Mouse (Mus musculus): ENCODE data around the gene Mymk.
A peak's percentile ranks its signal among the peaks of the same experiment; 100 is the strongest.

The Mymk gene

DNA sequence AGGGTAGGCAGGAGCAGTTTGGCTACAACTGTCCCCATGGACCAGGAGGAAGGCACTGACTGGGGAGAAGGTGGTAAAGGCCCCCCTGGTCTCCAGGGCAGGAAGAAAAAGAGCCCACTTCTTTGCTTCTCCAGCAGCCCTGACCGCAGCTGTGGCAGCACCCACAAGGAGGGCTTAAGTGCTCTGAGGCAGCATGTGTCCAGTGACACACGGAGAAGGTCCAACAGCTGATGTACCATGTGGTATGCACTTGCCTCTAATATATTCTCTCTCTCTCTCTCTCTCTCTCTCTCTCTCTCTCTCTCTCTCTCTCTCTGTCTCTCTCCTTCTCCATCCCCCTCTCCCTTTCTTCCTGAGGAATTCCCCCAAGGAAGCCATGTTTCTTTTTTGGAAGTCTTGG, at the start of gene Mymk:
Gene Mymk, minus strand, starts transcription at position 202 of the 400 bp plus-strand sequence.
- DNase-seq = no peak

DNA sequence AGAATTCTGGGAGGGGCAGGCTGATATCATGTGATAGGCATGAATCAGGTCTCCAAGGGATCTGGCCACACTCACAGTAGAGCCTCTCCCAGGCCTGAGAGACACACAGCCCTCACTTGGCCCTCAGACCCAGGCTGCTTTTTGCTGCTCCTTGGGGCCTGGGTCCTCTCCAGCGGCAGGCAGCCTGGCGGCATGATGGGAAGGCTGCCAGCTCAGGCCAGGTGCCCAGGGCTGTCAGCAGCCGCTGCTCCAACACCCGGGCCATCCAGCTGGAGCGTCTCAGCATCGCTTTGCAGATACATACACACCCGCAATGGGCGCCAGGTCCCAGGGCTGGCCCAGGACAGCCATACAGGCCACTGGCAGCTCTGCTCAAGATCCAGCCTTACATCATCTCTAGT, 48.3 kb upstream of the Mymk start:
- peak; percentile 56 for DNase-seq

DNA sequence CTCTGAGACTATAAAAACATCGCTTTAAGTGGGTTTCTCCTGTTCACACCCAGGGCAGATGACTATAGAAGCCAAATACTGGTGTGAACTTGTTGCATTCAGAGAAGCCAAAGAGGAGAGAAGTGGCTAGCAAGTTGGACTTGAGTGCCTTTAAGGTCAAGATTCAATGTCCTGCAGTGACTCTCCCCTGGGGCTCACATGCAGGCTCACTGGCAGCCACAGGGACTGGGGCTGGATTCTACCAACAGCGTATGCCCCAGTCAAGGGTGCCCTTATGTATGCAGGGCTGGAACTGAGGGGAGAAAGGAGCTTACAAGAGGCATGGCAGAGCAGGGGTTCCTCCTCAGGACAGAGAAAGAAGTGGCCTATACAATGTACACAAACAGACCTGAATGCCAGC, 47.8 kb upstream of the Mymk start:
- no peak for DNase-seq

DNA sequence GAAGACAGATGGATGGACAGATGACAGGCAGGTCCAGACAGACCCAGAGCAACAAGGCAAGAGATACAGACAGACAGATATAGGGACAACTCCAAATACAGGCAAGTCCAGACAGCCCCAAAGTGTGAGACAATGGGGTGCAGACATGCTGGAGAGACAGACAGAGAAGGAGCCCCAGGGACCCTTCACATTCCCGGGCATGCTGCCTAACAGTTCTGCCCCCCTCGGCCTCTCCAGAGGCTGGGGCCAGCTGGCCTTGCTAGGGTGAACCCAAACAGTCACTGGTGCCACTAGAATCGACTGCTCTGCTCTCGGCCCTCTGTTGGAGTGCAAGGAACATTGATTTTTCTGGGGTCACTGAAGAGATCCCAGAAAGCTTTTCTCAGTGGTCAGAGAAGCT, 46.5 kb upstream of the Mymk start:
- no peak for DNase-seq

DNA sequence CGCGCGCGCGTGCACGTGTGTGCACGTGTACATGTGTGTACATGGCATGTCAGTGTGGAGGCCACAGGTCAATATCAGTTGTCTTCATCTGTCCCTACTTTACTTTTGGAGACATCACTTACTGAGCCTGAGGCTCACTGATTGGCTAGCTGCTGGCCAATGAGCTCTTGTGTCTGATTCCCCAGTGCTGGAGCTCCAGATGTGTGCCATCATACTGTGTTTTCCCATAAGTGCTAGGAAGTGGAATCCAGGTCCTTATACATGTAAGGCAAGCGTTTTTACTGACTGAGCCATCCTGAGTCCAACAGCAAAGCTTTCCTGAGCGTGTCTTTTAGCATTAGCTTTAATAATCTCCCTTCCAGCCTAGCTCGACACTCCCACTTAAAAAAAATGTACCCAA, 42.2 kb upstream of the Mymk start:
- DNase-seq = no peak

DNA sequence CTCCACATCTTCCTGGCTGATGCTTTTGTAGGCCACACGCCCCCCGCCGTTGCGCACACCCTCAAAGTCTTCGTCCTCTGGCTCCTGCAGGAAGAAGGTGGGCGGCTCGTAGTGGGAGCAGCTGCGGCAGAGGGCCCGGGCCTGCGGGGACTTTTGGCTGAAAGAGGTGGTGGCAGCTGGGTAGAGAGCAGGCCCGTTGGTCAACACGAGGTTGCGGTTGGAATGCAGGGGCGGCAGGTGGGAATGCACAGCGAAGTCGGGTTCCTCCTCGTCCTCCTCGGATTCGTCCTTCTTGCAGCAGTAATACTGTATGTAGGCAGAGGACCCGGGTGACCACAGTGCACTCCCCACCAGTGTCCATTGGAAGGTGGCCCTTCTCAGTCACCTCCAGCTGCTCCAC, 40.6 kb upstream of the Mymk start:
- no peak for DNase-seq

DNA sequence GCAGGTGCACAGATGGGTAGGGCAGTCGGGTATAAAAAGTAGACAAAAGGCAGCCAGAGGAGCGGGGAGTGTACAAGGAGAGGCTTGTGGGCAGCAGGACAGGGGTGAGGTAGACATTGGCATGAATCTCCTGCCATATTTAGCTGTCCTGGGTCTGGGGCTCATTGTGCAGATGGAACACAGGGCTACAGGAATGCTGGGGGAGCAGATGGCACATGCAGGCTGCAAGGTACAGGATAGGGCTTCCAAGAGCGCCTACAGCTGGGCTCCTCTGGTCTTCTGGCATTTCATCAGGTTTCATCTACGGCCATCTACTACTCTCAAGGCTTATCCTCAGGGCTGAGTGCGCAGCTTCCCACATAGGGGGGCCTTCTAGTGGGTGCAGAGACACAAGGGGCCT, 37.1 kb upstream of the Mymk start:
- no peak for DNase-seq

DNA sequence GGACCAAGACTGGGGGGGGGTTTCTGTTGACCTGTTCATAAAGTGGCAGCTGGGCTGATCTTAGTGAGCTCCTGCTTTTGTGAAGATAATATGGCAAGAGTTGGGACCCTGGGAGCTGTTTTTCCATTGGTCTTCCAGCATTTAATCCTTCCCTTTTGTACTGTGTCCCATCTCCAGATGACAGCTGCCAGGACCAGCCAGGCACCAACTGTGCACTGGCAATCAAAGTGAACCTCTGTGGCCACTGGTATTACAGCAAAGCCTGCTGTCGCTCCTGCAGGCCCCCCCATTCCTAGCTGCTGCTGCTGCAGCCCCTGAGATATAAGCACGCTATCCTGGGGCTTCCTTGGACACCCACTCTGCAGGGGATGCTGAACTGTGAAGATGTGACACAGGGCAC, 36.2 kb upstream of the Mymk start:
- DNase-seq = no peak

DNA sequence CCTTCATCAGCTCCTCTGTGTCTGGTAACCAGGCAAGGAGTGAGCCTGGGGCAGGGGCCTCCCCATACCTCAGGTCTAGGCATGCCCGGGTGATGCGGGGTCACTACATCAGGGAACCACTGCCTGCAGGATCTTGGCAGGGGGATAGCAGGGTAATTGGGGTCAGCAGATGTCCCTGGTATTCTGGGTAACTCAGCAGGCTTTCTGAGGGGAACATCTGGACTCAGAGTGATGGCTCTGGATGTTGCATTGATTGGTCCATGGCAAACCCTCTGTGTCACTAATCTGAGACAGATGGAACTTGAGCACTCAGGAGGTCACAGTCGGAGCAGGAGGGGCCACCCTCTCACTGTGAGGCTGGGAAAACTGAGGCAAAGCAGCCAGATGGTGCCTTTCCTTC, 34.8 kb upstream of the Mymk start:
- no peak for DNase-seq

DNA sequence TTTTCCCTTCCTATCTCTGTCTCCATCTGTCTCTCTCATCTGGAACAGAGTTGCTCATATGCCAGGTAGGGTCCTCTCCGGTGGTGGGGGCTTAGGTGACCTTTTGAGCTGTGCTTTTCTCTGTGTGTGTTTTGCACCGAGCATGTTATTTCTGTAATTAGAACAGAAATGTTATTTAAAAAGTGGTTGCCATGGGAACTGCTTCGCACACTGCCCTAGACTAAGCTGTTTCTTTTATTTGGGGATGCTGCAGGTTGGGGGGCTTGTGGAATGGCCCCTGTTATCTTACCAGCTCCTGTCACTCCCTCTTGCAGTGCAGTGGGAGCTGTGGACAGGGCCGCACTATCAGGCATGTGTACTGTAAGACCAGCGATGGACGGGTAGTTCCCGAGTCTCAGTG, 31.6 kb upstream of the Mymk start:
- DNase-seq = peak; percentile 42

DNA sequence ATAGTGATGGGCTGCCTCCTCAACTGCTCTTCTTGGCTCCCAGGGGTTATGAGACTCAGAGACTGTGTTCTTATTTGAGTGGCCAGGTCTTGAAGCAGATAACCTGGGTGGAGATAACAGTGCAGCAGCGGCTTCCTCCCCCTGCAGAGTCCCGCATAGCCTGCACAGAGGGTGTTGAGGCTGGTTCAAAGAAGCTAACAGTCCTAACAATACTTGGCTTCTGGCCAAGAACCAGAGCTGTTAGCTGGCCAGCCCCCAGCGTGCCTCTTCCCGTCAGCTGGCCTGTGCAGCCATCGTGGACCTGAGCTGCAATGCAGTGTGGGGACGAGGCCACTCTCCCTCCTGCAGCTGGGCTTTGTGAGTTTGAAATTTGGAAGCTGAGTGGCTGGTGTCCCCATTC, 25.8 kb upstream of the Mymk start:
- DNase-seq = no peak

DNA sequence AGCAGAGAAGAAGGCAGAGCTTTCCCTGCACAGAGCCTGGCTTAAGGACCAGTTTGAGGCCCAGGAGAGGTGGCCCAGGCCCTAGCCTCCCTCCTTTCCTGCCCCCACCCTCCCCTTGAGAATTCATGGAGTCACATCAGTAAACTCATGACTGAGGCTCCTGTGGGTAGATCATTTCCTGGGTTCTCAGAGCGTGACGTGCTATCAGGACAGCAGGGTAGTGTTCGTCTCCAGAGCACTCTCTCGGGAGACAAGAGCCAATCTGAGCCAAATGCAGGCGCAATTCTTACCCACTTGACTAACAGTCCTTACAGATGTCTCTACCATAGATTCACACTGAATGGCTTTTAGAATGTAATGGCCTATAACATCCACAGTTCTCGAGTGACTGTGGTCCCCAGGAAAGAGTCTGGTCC, 25.3 kb upstream of the Mymk start:
- DNase-seq = no peak

DNA sequence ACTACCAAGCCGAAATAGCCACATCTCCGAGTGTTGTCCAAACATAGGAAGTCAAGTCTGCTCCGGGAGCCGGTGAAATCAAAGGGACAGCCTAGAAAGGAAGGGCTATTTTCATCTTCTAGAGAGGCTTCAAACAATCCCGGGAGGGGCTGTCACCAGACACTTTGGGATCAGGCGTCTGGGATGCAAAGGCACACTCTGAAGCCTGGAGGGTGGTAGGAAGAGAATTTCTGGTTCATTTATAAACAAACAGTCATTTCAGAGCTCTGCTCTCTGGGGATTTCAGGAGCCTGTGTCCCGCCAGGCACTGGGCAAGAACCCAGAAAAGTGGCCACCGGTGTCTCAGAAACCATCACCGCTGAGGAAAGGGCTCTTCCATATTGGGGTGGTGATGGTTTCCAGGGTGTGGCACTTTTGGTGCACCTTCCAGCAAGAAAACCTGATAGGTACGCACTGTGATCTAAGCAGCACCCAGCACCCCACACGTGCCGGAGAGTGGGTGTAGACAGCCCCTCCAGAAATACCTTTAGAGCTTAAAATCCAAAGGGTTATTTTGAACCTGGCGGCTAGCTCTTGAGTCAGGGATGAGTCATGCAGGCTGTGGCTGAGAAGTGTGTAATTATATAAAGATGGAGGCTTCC, 24.5 kb upstream of the Mymk start:
- DNase-seq = no peak

DNA sequence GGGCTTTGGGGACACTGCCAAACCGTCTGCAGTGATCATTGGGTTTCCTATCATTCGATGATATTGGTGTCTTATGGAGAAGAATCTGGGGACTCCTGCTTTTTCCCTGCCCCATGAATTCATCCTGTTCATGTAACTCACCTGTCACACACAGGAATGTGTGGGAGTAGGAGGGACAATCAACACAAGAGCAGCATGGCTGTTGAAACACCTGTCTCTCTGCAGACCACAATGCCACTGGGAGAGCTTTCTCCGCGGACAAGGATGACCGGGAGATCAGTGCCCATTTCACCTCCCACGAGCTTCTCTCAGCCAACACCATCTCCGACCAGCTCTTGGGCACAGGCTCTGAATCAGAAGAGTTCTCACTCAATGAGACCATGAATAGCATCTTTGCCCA, 23.2 kb upstream of the Mymk start:
- DNase-seq = no peak

DNA sequence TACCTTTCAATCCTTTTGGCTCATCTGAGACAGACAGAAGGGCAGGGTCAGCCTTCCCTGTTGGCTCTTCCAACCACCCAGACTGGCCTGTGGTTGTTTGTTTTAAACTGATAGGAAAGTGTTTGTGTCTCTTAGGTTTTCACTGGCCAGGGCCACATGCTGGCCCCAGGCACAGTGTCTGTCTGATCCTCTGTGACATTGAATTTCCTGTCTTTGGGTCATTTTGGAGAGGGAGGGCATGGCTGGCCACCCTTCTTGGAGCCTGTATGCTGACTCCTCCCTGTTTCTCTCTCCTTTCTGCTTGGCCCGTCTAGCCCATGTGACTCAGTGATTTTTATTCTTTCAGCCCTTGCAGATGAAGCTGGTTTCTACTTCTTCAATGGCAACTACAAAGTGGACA, 17.3 kb upstream of the Mymk start:
- no peak for DNase-seq

DNA sequence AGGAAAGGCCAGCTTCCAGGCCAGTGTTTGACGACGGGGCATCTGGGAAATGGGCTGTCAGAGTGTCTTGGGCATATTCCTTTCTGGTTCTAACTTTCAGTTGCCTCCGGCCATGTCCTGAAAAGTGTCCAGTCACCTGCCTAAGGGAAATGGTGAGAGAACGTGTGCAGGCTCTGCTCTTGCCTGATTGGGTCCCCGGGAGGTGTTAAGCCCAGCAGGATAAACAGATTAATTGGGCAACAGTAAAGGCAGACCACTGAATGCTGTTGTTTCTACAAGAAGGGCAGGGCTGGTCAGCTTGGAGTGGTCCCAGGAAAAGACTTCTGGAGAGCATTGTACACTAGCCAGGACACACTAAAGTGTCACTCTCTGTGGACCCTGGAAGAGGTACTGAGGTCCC, 16.7 kb upstream of the Mymk start:
- no peak for DNase-seq

DNA sequence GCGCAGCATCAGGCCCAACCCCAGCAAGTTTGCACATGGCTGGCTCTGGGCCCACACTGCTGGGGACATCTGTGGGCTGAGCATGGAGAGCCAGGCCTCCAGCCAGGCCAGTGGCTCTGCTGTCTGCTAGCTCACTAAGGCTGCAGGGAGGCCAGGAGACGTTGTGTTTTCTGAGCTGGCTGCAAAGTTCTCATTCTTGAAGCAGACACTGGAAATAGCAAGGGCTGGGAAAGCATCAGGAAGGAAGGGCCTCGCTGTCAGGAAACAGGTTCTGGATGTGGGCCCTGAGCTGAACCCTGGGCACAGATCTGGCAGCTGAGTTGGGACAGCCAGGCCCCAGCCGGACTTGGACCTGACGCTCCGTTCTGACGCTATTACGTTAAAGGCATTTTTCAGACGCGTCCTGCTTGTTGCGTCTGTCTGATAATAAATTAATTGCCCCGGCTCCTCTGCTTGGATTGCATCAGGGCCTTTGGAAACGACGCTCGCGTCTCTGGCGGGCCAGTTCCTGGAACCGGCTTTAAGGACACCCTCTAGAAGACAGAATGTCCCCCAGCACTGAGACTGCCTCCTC, 16.2 kb upstream of the Mymk start:
- no peak for DNase-seq

DNA sequence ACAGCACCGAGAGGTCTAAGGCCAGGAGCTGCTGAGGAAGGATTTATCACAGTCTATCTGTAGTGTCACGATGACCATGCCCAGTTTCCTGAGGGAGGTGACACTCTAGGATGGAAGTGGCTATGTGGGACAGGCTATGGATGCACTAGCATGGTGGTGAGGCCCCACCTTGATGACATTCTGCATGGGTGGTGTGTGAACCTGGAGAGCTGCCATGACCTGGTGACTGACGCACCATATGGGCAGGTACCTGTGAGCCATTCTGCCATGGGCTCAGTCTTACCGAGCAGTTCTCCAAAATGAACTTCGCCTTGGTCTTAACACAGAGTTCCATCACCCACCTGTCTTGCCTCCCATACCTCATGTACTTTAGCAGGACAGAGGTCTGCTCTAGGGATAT, 15.6 kb upstream of the Mymk start:
- DNase-seq = no peak

DNA sequence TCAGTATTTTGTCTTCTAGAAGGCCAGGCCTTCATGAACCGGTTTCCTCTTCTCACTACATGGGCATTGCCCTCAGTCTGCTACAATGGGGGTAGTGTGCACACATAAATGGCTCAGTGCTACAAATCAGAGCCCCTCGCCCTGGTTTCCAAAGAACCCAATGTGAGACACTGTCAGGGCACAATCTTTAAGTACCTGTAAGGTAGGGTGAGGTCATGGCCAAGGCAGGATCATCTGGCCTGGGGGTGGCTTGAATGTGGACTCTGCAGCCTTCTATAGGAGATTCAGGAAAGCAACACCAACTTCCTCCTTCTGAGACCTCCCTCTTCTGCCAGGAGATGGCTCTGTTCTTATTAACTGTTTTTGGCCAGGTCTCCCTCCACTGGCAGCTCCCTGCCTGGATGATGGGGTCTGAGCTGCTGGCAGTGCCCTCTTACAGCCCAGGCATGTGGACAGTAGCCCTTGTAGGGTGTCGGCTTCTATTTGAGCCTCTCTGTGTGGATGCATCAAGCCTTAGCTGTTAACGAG, 14.6 kb upstream of the Mymk start:
- DNase-seq = no peak

DNA sequence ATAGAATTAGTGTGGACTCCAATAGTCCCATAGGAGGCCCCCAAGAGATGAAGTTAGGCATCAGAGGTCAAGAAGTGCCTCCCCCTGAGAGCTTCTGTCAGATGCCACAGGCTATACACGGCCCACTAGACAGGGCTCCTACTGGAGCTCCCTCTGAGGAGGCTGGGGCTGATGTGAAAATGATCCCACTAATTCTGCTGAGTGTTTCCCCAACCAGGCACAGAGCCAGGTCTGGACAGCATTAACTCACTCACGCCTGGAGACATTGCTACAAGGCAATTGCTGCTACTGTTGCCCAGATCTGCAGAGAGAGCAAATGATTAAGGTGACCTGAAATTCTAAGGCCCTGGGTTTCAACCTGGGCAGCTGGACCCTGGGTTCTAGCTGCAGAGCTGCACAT, 13.8 kb upstream of the Mymk start:
- DNase-seq = peak; percentile 48

DNA sequence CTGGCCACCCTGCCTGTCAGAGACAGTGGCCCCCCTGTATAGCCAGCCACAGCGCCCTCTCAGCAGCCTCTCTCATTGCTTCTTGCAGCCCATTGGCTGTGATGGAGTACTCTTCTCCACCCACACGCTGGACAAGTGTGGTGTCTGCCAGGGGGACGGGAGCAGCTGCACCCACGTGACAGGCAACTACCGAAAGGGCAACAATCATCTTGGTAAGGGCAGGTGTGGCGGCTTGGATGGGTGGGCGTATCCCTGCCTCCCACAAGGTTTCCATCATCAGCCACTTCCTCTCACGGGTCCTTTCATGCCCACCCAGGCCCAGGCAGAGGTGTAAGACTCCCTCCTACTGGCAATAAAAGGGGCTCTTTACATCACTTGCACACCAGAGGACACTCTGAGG, 13.0 kb upstream of the Mymk start:
- DNase-seq = no peak

DNA sequence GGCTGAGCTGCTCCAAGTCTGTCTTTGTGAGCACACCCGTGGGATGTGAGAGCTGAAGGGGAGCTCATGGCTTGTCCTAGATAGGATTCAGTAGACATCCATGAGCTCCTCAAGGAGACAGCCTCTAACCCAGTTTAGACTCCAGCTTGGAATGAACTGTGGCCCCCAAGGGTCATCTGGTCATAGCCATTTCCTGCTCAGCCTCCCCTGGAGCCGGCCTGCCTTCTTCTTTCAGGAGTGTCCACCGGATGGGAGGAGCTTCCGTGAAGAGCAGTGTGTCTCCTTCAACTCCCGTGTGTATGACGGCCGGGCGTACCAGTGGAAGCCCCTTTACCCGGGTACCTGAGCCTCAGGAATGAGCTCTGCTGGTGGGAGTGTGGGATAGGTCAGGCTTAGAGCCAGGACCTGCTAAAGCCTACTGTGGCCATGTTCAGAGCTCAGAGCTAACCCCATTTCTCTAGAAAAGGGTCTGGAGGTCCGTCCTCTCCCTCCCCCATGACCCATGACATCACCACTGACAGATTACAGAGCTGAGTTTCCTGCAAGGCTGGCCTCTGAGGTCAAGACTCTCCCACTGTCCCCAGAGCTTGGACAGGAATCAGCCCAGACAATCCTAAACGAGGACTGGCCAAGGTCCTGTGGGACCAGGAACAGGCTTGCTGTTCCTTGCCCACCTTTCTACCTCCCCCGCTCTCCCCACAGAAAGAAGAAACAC, 11.9 kb upstream of the Mymk start:
- DNase-seq = no peak

DNA sequence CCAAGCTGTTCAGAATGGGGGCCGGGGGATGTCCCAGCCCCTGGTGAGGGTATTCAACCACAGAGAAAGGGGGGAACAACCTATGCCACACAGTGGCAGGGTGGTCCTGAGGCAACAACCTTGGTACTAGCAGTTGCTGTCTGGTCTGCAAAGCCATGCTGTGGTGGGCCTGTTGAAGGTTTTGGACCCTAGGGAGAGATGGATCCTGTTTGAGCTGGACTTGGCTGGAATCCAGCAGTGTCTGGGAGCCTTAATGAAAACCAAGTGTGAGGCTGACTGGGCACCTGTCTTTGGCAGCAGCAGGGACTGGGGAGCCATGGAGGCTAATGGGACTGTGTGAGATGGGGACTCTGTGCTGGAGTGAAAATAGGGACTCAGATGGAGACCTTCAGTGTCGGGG, 7.7 kb upstream of the Mymk start:
- no peak for DNase-seq

DNA sequence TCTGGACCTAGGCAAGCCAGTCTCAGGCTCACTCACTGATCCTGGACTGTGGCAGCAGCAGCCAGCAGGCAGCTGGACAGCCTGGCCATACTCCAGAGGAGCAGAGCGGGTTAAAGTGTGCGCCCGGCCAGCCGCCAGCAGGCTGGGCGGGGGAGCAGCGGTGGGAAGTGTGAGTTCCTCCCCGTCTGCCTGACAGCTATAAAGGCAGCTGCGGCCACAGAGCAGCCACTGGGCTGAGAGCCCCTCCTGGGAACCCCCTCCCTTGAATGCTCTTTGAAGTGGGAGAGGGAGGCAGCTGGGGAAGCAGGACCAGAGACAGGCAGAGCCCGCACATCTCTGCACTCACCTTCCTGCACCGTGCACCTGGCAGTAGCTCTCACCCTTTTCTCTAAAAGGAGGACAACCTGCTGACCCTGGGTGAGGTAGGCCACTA, 7.2 kb upstream of the Mymk start, which contains the start of gene Adamtsl2:
Gene Adamtsl2, plus strand, starts transcription at position 228 of the 433 bp plus-strand sequence.
- DNase-seq = peak; percentile 68

Measured in right cerebral cortex, postnatal 4 days (tissue).